Comparison of ENCODE assay signal across 10 mouse cellular contexts in the genomic region with DNA sequence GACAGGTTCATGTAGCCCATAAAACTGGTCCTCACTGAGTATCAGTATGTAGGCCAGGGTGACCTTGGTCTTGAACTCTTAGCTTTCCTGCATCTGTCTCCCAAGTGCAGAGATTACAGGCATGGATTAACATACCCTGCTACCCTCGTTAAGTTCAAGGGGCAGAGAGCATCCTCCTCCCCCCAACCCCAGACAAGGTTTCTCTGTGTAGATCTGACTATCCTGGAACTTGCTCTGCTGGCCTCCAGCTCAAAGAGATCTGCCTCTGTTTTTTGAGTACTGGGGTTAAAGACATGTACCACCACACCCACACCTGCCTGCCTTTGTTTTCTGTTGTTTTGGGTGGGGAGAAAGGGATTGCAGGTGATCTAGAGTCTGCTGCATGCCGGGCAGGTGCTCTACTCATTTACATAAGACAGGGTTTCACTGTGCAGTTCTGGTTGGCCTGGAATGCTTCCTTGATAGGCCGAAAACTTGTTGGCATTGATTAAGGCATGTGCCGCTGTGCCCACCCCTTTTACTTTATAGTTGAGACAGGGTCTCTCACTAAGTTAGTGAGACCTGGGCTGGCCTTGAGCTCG. TPM values are rescaled to one million over a fixed set of nuclear protein-coding genes. Genes with fewer than 3 reads are reported as not detected.
DNase-seq lines count a peak whose midpoint lies in the region; ATAC-seq and TF ChIP-seq lines count a peak whose summit lies in the region.
"Had no signal": no experiment of that assay in that cellular context is flagged by ENCODE, and none has a peak within 500 bp of the region (broad histone marks: within the 10 kb centered on the region; RNA-seq: fewer than 3 reads in every experiment).

No protein-coding gene starts in this region.

- H3K4me1 ChIP-seq in heart, embryonic 15.5 days (replicated peaks) = peaks cover 16% of the 10 kb centered on the region
- peaks cover 18% of the 10 kb centered on the region for H3K4me1 ChIP-seq in hindbrain, embryonic 14.5 days (replicated peaks; ENCODE audit: control insufficient read depth, insufficient read depth, low read length)
- peaks cover 17% of the 10 kb centered on the region for H3K4me1 ChIP-seq in midbrain, embryonic 16.5 days (ENCODE audit: control insufficient read depth, insufficient read depth, low read length)
- H3K4me1 ChIP-seq in lung, adult 2 months (ENCODE audit: control insufficient read depth, insufficient read depth, low read length) = peaks cover 9% of the 10 kb centered on the region

- peaks cover 41% of the 10 kb centered on the region for H3K36me3 ChIP-seq in heart, embryonic 15.5 days
- H3K36me3 ChIP-seq in hindbrain, embryonic 14.5 days (replicated peaks; ENCODE audit: control insufficient read depth, insufficient read depth) = peaks cover 44% of the 10 kb centered on the region
- H3K36me3 ChIP-seq in midbrain, embryonic 16.5 days (ENCODE audit: control insufficient read depth, insufficient read depth, low read length) = peaks cover 5% of the 10 kb centered on the region

- no peak for TF ChIP-seq POLR2A in lung, adult 2 months (IDR thresholded peaks at IDR 0.05; ENCODE audit: borderline replicate concordance, extremely low read depth, low read depth, low read length)

- H3K9me3 ChIP-seq in heart, embryonic 15.5 days (replicated peaks) = no peaks in the 10 kb centered on the region
- no peaks in the 10 kb centered on the region for H3K9me3 ChIP-seq in hindbrain, embryonic 14.5 days (ENCODE audit: control insufficient read depth, low read length)
- no peaks in the 10 kb centered on the region for H3K9me3 ChIP-seq in midbrain, embryonic 16.5 days (replicated peaks; ENCODE audit: control insufficient read depth, low read length, poor library complexity, severe bottlenecking)

- no peak overlapping the region for H3K4me2 ChIP-seq in heart, embryonic 15.5 days
- H3K4me2 ChIP-seq in hindbrain, embryonic 14.5 days (replicated peaks) = peak overlapping the region; percentile 88
- peak overlapping the region; percentile 89; the same call in 1 of the 2 replicates for H3K4me2 ChIP-seq in midbrain, embryonic 16.5 days (ENCODE audit: low read length)

- H3K4me3 ChIP-seq in heart, embryonic 15.5 days = 0 out of 2 replicates have a peak overlapping the region, but pooled peaks have one; percentile 93
- no peak overlapping the region for H3K4me3 ChIP-seq in hindbrain, embryonic 14.5 days (replicated peaks; ENCODE audit: low read length)
- H3K4me3 ChIP-seq in midbrain, embryonic 16.5 days (ENCODE audit: low read depth, low read length) = no peak overlapping the region
- no peak overlapping the region for H3K4me3 ChIP-seq in lung, adult 2 months (replicated peaks; ENCODE audit: extremely low read depth, low read depth, low read length)

- no peak for DNase-seq in heart, adult 9 months (ENCODE audit: low spot score in 2 of 2)
- peak; percentile 73 for DNase-seq in R1 (ENCODE audit: low read depth, low spot score)
- DNase-seq in hindbrain, embryonic 14.5 days (ENCODE audit: low spot score) = no peak
- no peak for DNase-seq in lung, adult 2 months
- no peak for DNase-seq in adrenal gland, postnatal 25 days
- DNase-seq: gastrocnemius, postnatal 36 days; right cerebral cortex, postnatal 25 days; thymus, postnatal 14 days had no signal

- TF ChIP-seq CTCF in lung, adult 2 months (IDR thresholded peaks at IDR 0.05; ENCODE audit: insufficient read depth, low read length) = no peak

- 89% methylated on average over 5 of the region's 5 CpGs for WGBS in heart, embryonic 15.5 days
- WGBS in hindbrain, embryonic 14.5 days = 86% methylated on average over 5 of the region's 5 CpGs
- WGBS in midbrain, embryonic 16.5 days = 87% methylated on average over 5 of the region's 5 CpGs
- 85% methylated on average over 5 of the region's 5 CpGs for WGBS in lung, adult 2 months

- ATAC-seq in heart, embryonic 15.5 days (replicated peaks; ENCODE audit: insufficient number of reproducible peaks, insufficient read depth, low FRiP score, low read depth) = no peak
- no peak for ATAC-seq in hindbrain, embryonic 14.5 days (ENCODE audit: low FRiP score)
- ATAC-seq in midbrain, embryonic 16.5 days = no peak

- H3K27ac ChIP-seq in heart, embryonic 15.5 days = no peak overlapping the region
- peak overlapping the region; percentile 99; the same call in 1 of the 2 replicates for H3K27ac ChIP-seq in hindbrain, embryonic 14.5 days
- H3K27ac ChIP-seq in midbrain, embryonic 16.5 days (ENCODE audit: low read length) = peak overlapping the region; percentile 0; the same call in 1 of the 2 replicates

- no peaks in the 10 kb centered on the region for H3K27me3 ChIP-seq in heart, embryonic 15.5 days
- no peaks in the 10 kb centered on the region for H3K27me3 ChIP-seq in hindbrain, embryonic 14.5 days (ENCODE audit: control insufficient read depth, insufficient read depth, low read length)
- no peaks in the 10 kb centered on the region for H3K27me3 ChIP-seq in midbrain, embryonic 16.5 days (ENCODE audit: control insufficient read depth, insufficient read depth, low read depth, low read length)

- no peak overlapping the region for H3K9ac ChIP-seq in heart, embryonic 15.5 days
- H3K9ac ChIP-seq in hindbrain, embryonic 14.5 days = peak overlapping the region; percentile 97
- no peak overlapping the region for H3K9ac ChIP-seq in midbrain, embryonic 16.5 days (ENCODE audit: low read depth, low read length)

RNA-seq across cellular contexts. Expression of a gene that starts 1.6 kb away (rescaled TPM):
- polyA plus RNA-seq in heart, embryonic 15.5 days (2015; fragmentation: Nextera tagmentation; extraction: Ambion mirVana) = 14.9 and 21.5 TPM in 2 replicates
- 17.9 and 22.6 TPM in 2 replicates for polyA plus RNA-seq in hindbrain, embryonic 14.5 days (2014; fragmentation: Nextera tagmentation; extraction: Ambion mirVana)
- polyA plus RNA-seq in midbrain, embryonic 16.5 days (2015; fragmentation: Nextera tagmentation; extraction: Ambion mirVana) = 19.4 and 20.9 TPM in 2 replicates
- 32.0 and 41.7 TPM in 2 replicates for polyA plus RNA-seq in lung, adult 2 months (2012; rRNA removed)
- total RNA-seq in adrenal gland, postnatal 25 days (2021) = 42.1 and 51.9 TPM in 2 replicates
